Mouse (Mus musculus): ENCODE measurements around the gene Myo3b. TPM values are rescaled to one million over a fixed set of nuclear protein-coding genes. Genes with fewer than 3 reads are reported as not detected.

Gene Myo3b
- polyA plus RNA-seq, 2 experiments: not detected

GRCm38 (mm10) chr2:70333553-70333952 is 294.6 kb downstream of the Myo3b start:
- H3K36me3 ChIP-seq (replicated peaks; ENCODE audit: control insufficient read depth, insufficient read depth, low read depth): no peaks in the 10 kb centered on the region
- 65% methylated on average over 6 of the region's 6 CpGs for WGBS (ENCODE audit: insufficient replicate concordance)
- ATAC-seq (ENCODE audit: insufficient read depth): no peak

GRCm38 (mm10) chr2:70336551-70336950 is 297.6 kb downstream of the Myo3b start:
- Histone ChIP-seq H3K4me1 (replicated peaks; ENCODE audit: control insufficient read depth in 2 of 2, insufficient read depth in 2 of 2, low read length in 1 of 2) (no peaks in the 10 kb centered on the region), H3K36me3 (replicated peaks; ENCODE audit: control insufficient read depth, insufficient read depth, low read depth) (no peaks in the 10 kb centered on the region), H3K9ac (replicated peaks) (no peak overlapping the region), H3K9me3 (ENCODE audit: control insufficient read depth, low read length) (no peaks in the 10 kb centered on the region), H3K27me3 (ENCODE audit: control insufficient read depth, insufficient read depth, low read length) (no peaks in the 10 kb centered on the region), H3K4me2 (ENCODE audit: low read depth) (no peak overlapping the region), H3K27ac (no peak overlapping the region), H3K4me3 (ENCODE audit: insufficient read depth in 1 of 2, low read depth in 2 of 2, low read length in 2 of 2) (no peak overlapping the region)
- DNase-seq (ENCODE audit: low read depth in 3 of 3, low spot score in 3 of 3) (no peak), ATAC-seq (ENCODE audit: insufficient read depth) (no peak)
- TF ChIP-seq EP300 (IDR thresholded peaks at IDR 0.05; ENCODE audit: low read depth): no peak
- no peak for TF ChIP-seq CTCF (IDR thresholded peaks at IDR 0.05; ENCODE audit: low read depth)
- WGBS (ENCODE audit: insufficient replicate concordance): 80% methylated on average over 6 of the region's 6 CpGs

More at GRCm38 (mm10) chr2:70333553-70333952, 294.6 kb downstream of the Myo3b start:
- TF ChIP-seq CTCF (IDR thresholded peaks at IDR 0.05; ENCODE audit: low read depth) (no peak), EP300 (IDR thresholded peaks at IDR 0.05; ENCODE audit: low read depth) (no peak)
- Histone ChIP-seq H3K4me1 (replicated peaks; ENCODE audit: control insufficient read depth in 2 of 2, insufficient read depth in 2 of 2, low read length in 1 of 2) (no peaks in the 10 kb centered on the region), H3K4me3 (ENCODE audit: insufficient read depth in 1 of 2, low read depth in 2 of 2, low read length in 2 of 2) (no peak overlapping the region), H3K27me3 (ENCODE audit: control insufficient read depth, insufficient read depth, low read length) (no peaks in the 10 kb centered on the region), H3K27ac (no peak overlapping the region), H3K4me2 (ENCODE audit: low read depth) (no peak overlapping the region), H3K9ac (replicated peaks) (no peak overlapping the region), H3K9me3 (ENCODE audit: control insufficient read depth, low read length) (no peaks in the 10 kb centered on the region)
- no peak for DNase-seq (ENCODE audit: low read depth in 3 of 3, low spot score in 3 of 3)

GRCm38 (mm10) chr2:70337208-70337611 is 298.3 kb downstream of the Myo3b start:
- Histone ChIP-seq H3K27me3 (ENCODE audit: control insufficient read depth, insufficient read depth, low read length) (no peaks in the 10 kb centered on the region), H3K36me3 (replicated peaks; ENCODE audit: control insufficient read depth, insufficient read depth, low read depth) (no peaks in the 10 kb centered on the region), H3K4me1 (replicated peaks; ENCODE audit: control insufficient read depth in 2 of 2, insufficient read depth in 2 of 2, low read length in 1 of 2) (no peaks in the 10 kb centered on the region), H3K9ac (replicated peaks) (no peak overlapping the region), H3K4me2 (ENCODE audit: low read depth) (no peak overlapping the region), H3K4me3 (ENCODE audit: insufficient read depth in 1 of 2, low read depth in 2 of 2, low read length in 2 of 2) (no peak overlapping the region), H3K27ac (no peak overlapping the region), H3K9me3 (ENCODE audit: control insufficient read depth, low read length) (no peaks in the 10 kb centered on the region)
- no peak for TF ChIP-seq EP300 (IDR thresholded peaks at IDR 0.05; ENCODE audit: low read depth)
- no peak for TF ChIP-seq CTCF (IDR thresholded peaks at IDR 0.05; ENCODE audit: low read depth)
- peak in 2 of 3 experiments; percentile 3 to 6 for DNase-seq (ENCODE audit: low read depth in 3 of 3, low spot score in 3 of 3)
- 18% methylated on average over 7 of the region's 7 CpGs for WGBS (ENCODE audit: insufficient replicate concordance)
- ATAC-seq (ENCODE audit: insufficient read depth): no peak

GRCm38 (mm10) chr2:70337869-70338268 is 298.9 kb downstream of the Myo3b start:
- 35% methylated on average over 9 of the region's 9 CpGs for WGBS (ENCODE audit: insufficient replicate concordance)
- DNase-seq (ENCODE audit: low read depth in 3 of 3, low spot score in 3 of 3): no peak
- no peaks in the 10 kb centered on the region for H3K36me3 ChIP-seq (replicated peaks; ENCODE audit: control insufficient read depth, insufficient read depth, low read depth)
- H3K9ac ChIP-seq (replicated peaks): no peak overlapping the region
- no peak overlapping the region for H3K27ac ChIP-seq
- no peaks in the 10 kb centered on the region for H3K9me3 ChIP-seq (ENCODE audit: control insufficient read depth, low read length)
- no peak for ATAC-seq (ENCODE audit: insufficient read depth)
- no peaks in the 10 kb centered on the region for H3K4me1 ChIP-seq (replicated peaks; ENCODE audit: control insufficient read depth in 2 of 2, insufficient read depth in 2 of 2, low read length in 1 of 2)
- H3K27me3 ChIP-seq (ENCODE audit: control insufficient read depth, insufficient read depth, low read length): no peaks in the 10 kb centered on the region
- no peak overlapping the region for H3K4me3 ChIP-seq (ENCODE audit: insufficient read depth in 1 of 2, low read depth in 2 of 2, low read length in 2 of 2)
- H3K4me2 ChIP-seq (ENCODE audit: low read depth): no peak overlapping the region
- TF ChIP-seq CTCF (IDR thresholded peaks at IDR 0.05; ENCODE audit: low read depth) (no peak), EP300 (IDR thresholded peaks at IDR 0.05; ENCODE audit: low read depth) (no peak)

GRCm38 (mm10) chr2:70339061-70339460 is 300.1 kb downstream of the Myo3b start:
- H3K9me3 ChIP-seq (ENCODE audit: control insufficient read depth, low read length): no peaks in the 10 kb centered on the region
- H3K9ac ChIP-seq (replicated peaks): no peak overlapping the region
- H3K27me3 ChIP-seq (ENCODE audit: control insufficient read depth, insufficient read depth, low read length): no peaks in the 10 kb centered on the region
- no peaks in the 10 kb centered on the region for H3K36me3 ChIP-seq (replicated peaks; ENCODE audit: control insufficient read depth, insufficient read depth, low read depth)
- ATAC-seq (ENCODE audit: insufficient read depth) (no peak), DNase-seq (ENCODE audit: low read depth in 3 of 3, low spot score in 3 of 3) (no peak)
- no peak overlapping the region for H3K4me3 ChIP-seq (ENCODE audit: insufficient read depth in 1 of 2, low read depth in 2 of 2, low read length in 2 of 2)
- no peak overlapping the region for H3K4me2 ChIP-seq (ENCODE audit: low read depth)
- TF ChIP-seq CTCF (IDR thresholded peaks at IDR 0.05; ENCODE audit: low read depth) (no peak), EP300 (IDR thresholded peaks at IDR 0.05; ENCODE audit: low read depth) (no peak)
- no peak overlapping the region for H3K27ac ChIP-seq
- no peaks in the 10 kb centered on the region for H3K4me1 ChIP-seq (replicated peaks; ENCODE audit: control insufficient read depth in 2 of 2, insufficient read depth in 2 of 2, low read length in 1 of 2)
- 50% methylated on average over 7 of the region's 7 CpGs for WGBS (ENCODE audit: insufficient replicate concordance)

Data from liver, embryonic 14.5 days (tissue).